ENCODE assay signal across 8 mouse cellular contexts in genomic region chr8:105938306-105938669, GRCm38 (mm10). TPM values are rescaled to one million over a fixed set of nuclear protein-coding genes. Genes with fewer than 3 reads are reported as not detected.
A peak's percentile ranks its signal among the peaks of the same experiment; 100 is the strongest.
DNase-seq lines count a peak whose midpoint lies in the region; ATAC-seq and TF ChIP-seq lines count a peak whose summit lies in the region.

Gene Psmb10 (minus strand): TSS chr8:105938444.

- no peak for TF ChIP-seq POLR2A in bone marrow macrophage, adult 2 months (IDR thresholded peaks at IDR 0.05; ENCODE audit: borderline replicate concordance, low read depth, low read length)

- peak within 1 kb of the TSS; percentile 74 for H3K9ac ChIP-seq in intestine, postnatal 0 days (ENCODE audit: low read depth, low read length)
- H3K9ac ChIP-seq in liver, embryonic 11.5 days (ENCODE audit: low read depth, low read length): peak within 1 kb of the TSS; percentile 78
- H3K9ac ChIP-seq in neural tube, embryonic 14.5 days (replicated peaks; ENCODE audit: low read depth, low read length): peak within 1 kb of the TSS; percentile 85

- H3K4me1 ChIP-seq in bone marrow macrophage, adult 2 months (ENCODE audit: control insufficient read depth, insufficient read depth, low read length): peaks cover 10% of the 10 kb centered on the region
- no peaks in the 10 kb centered on the region for H3K4me1 ChIP-seq in intestine, postnatal 0 days (replicated peaks; ENCODE audit: control insufficient read depth, insufficient read depth, low read length)
- H3K4me1 ChIP-seq in liver, embryonic 11.5 days (replicated peaks; ENCODE audit: control insufficient read depth, insufficient read depth, low read length): peaks cover 32% of the 10 kb centered on the region
- peaks cover 10% of the 10 kb centered on the region; the same call in 1 of the 2 replicates for H3K4me1 ChIP-seq in neural tube, embryonic 14.5 days (ENCODE audit: control insufficient read depth, insufficient read depth, low read length)

- peaks cover 23% of the 10 kb centered on the region for H3K36me3 ChIP-seq in intestine, postnatal 0 days (ENCODE audit: control insufficient read depth, insufficient read depth)
- peaks cover 22% of the 10 kb centered on the region for H3K36me3 ChIP-seq in liver, embryonic 11.5 days (ENCODE audit: control insufficient read depth, insufficient read depth, low read length)
- no peaks in the 10 kb centered on the region for H3K36me3 ChIP-seq in neural tube, embryonic 14.5 days (ENCODE audit: control insufficient read depth, insufficient read depth, low read length)

- DNase-seq in layer of hippocampus, adult 2 months (ENCODE audit: low spot score in 2 of 2): no peak
- DNase-seq in layer of hippocampus, adult 9-11 months: no peak
- no peak for DNase-seq in gastrocnemius, postnatal 36 days
- peak; percentile 42 for DNase-seq in liver, embryonic 11.5 days (ENCODE audit: low spot score)
- no peak for DNase-seq in spleen, adult 18-20 months

- 9% methylated on average over 4 of the region's 4 CpGs for WGBS in intestine, postnatal 0 days
- WGBS in liver, embryonic 11.5 days: 17% methylated on average over 4 of the region's 4 CpGs
- WGBS in neural tube, embryonic 14.5 days: 35% methylated on average over 4 of the region's 4 CpGs

- intact Hi-C loops in gastrocnemius, postnatal 36 days (cut with DNase I): no loop called here

- no peaks in the 10 kb centered on the region for H3K27me3 ChIP-seq in intestine, postnatal 0 days (replicated peaks; ENCODE audit: control insufficient read depth, insufficient read depth, low read length)
- no peaks in the 10 kb centered on the region for H3K27me3 ChIP-seq in liver, embryonic 11.5 days (replicated peaks; ENCODE audit: control insufficient read depth, insufficient read depth, low read length)
- no peaks in the 10 kb centered on the region for H3K27me3 ChIP-seq in neural tube, embryonic 14.5 days (ENCODE audit: control insufficient read depth, insufficient read depth, low read length)

- peak within 1 kb of the TSS; percentile 92 for H3K27ac ChIP-seq in layer of hippocampus, adult 2 months
- H3K27ac ChIP-seq in bone marrow macrophage, adult 2 months (ENCODE audit: insufficient read depth, low read depth, low read length): peak within 1 kb of the TSS; percentile 74
- peak within 1 kb of the TSS; percentile 85 for H3K27ac ChIP-seq in intestine, postnatal 0 days (ENCODE audit: low read depth, low read length)
- peak within 1 kb of the TSS; percentile 84 for H3K27ac ChIP-seq in liver, embryonic 11.5 days (ENCODE audit: low read depth, low read length)
- peak within 1 kb of the TSS; percentile 87 for H3K27ac ChIP-seq in neural tube, embryonic 14.5 days (ENCODE audit: low read depth, low read length)

- no peak for ATAC-seq in intestine, postnatal 0 days
- ATAC-seq in liver, embryonic 11.5 days (replicated peaks; ENCODE audit: low FRiP score): no peak
- ATAC-seq in neural tube, embryonic 14.5 days (ENCODE audit: low read depth): no peak

- H3K4me3 ChIP-seq in layer of hippocampus, adult 2 months: peak within 1 kb of the TSS; percentile 88
- H3K4me3 ChIP-seq in bone marrow macrophage, adult 2 months (ENCODE audit: insufficient read depth, low read length): peak within 1 kb of the TSS; percentile 69
- H3K4me3 ChIP-seq in intestine, postnatal 0 days (ENCODE audit: low read depth, low read length): peak within 1 kb of the TSS; percentile 93
- H3K4me3 ChIP-seq in liver, embryonic 11.5 days (ENCODE audit: low read depth, low read length): peak within 1 kb of the TSS; percentile 85
- peak within 1 kb of the TSS; percentile 52 for H3K4me3 ChIP-seq in neural tube, embryonic 14.5 days (ENCODE audit: low read depth, low read length)

- H3K9me3 ChIP-seq in intestine, postnatal 0 days (ENCODE audit: control insufficient read depth): no peaks in the 10 kb centered on the region
- H3K9me3 ChIP-seq in liver, embryonic 11.5 days (ENCODE audit: control insufficient read depth, low read length): no peaks in the 10 kb centered on the region; the same call in 1 of the 2 replicates
- no peaks in the 10 kb centered on the region for H3K9me3 ChIP-seq in neural tube, embryonic 14.5 days (ENCODE audit: control insufficient read depth, low read length)

- peak within 1 kb of the TSS; percentile 92 for H3K4me2 ChIP-seq in intestine, postnatal 0 days (replicated peaks; ENCODE audit: low read depth)
- H3K4me2 ChIP-seq in liver, embryonic 11.5 days: peak within 1 kb of the TSS; percentile 92
- H3K4me2 ChIP-seq in neural tube, embryonic 14.5 days (ENCODE audit: low read depth, low read length): peak within 1 kb of the TSS; percentile 69

- TF ChIP-seq CTCF in layer of hippocampus, adult 2 months (conservative IDR thresholded peaks at IDR 0.05): peak; percentile 29
- no peak for TF ChIP-seq CTCF in bone marrow macrophage, adult 2 months (IDR thresholded peaks at IDR 0.05; ENCODE audit: low read depth, low read length)
- TF ChIP-seq CTCF in intestine, postnatal 0 days (IDR thresholded peaks at IDR 0.05; ENCODE audit: low read depth): no peak; the same call in 1 of the 2 replicates

RNA-seq across cellular contexts. Expression of gene Psmb10, which starts in this region (rescaled TPM):
- 10 to 100 TPM; 53.0 to 61.6 TPM for total RNA-seq in layer of hippocampus, adult 2 months (2021)
- 150 and 151 TPM in 2 replicates for polyA plus RNA-seq in bone marrow macrophage, adult 2 months (2012; ENCODE audit: insufficient read depth, insufficient read length, missing spikeins)
- total RNA-seq in gastrocnemius, postnatal 36 days (2021): 10 to 100 TPM; 15.7 to 24.2 TPM
- 186 and 204 TPM in 2 replicates for polyA plus RNA-seq in intestine, postnatal 0 days (2015; fragmentation: Nextera tagmentation; extraction: Ambion mirVana)
- 142 and 160 TPM in 2 replicates for polyA plus RNA-seq in liver, embryonic 11.5 days (2014; fragmentation: Nextera tagmentation; extraction: Ambion mirVana)
- 53.2 and 76.8 TPM in 2 replicates for polyA plus RNA-seq in neural tube, embryonic 14.5 days (2014; fragmentation: Nextera tagmentation; extraction: Ambion mirVana)
